Mouse (Mus musculus) small intestine, adult 2 months (tissue): ENCODE data around the gene Morn2. TPM values are rescaled to one million over a fixed set of nuclear protein-coding genes. Genes with fewer than 3 reads are reported as not detected.
A peak's percentile ranks its signal among the peaks of the same experiment; 100 is the strongest.
"Not testable (repeated sequence)": the region's sequence is repeated elsewhere in the genome, so short reads cannot be mapped to it uniquely, and the experiment has no call there.

Experiments
- H3K27ac ChIP-seq: fragments of 200-500 bp; 2 replicates; pipeline ENCODE4 v1.5.1; 2012; ENCODE audit warnings: low read depth, low read length, control low read depth, inconsistent platforms; ENCODE audit not compliant: insufficient read depth
- H3K27me3 ChIP-seq: fragments of 200-500 bp; 2 replicates; pipeline ENCODE4 v1.6.1; 2012; ENCODE audit warnings: mild to moderate bottlenecking, moderate library complexity, low read length, inconsistent platforms; ENCODE audit not compliant: control insufficient read depth, insufficient read depth
- H3K36me3 ChIP-seq: fragments of 200-500 bp; 2 replicates; pipeline ENCODE4 v1.6.1; 2012; ENCODE audit warnings: mild to moderate bottlenecking, low read length, control low read depth, inconsistent platforms; ENCODE audit not compliant: control insufficient read depth, insufficient read depth
- H3K4me1 ChIP-seq: fragments of 200-500 bp; 2 replicates; pipeline ENCODE4 v1.6.1; 2012; ENCODE audit warnings: low read length, inconsistent platforms, mixed read lengths; ENCODE audit not compliant: control insufficient read depth, insufficient read depth, insufficient read length
- H3K4me3 ChIP-seq: fragments of 200-500 bp; 2 replicates; pipeline ENCODE4 v1.5.1; 2012; ENCODE audit warnings: low read depth, mild to moderate bottlenecking, control low read depth, inconsistent platforms, low read length, moderate library complexity
- CTCF ChIP-seq: fragments of 200-500 bp; IDR thresholded peaks from 2 replicates; pipeline ENCODE4 v1.5.1; 2012; ENCODE audit warnings: low read depth, mild to moderate bottlenecking, control low read depth, inconsistent platforms, low read length, moderate library complexity, mixed read lengths; ENCODE audit not compliant: insufficient replicate concordance, insufficient read length; ENCODE audit errors: extremely low read depth
- POLR2A ChIP-seq: fragments of 200-500 bp; IDR thresholded peaks from 2 replicates; pipeline ENCODE4 v1.6.1; 2012; ENCODE audit warnings: low read depth, mild to moderate bottlenecking, control low read depth, inconsistent platforms, low read length, moderate library complexity
- WGBS: fragments of 180-500 bp; shearing (Covaris S2); methylation state at CpG from one replicate; pipeline ENCODE4 v1.1.7; 2018; 5-methylcytosine and 5-hydroxymethylcytosine counted together
- polyA plus RNA-seq: library from polyadenylated mRNA; depleted of rRNA; stranded (reverse); fragments of >200 nt; gene quantifications from 2 replicates; pipeline ENCODE4 v1.2.3, GENCODE M21; 2012

The Morn2 gene
- polyA plus RNA-seq, 1 experiment, result 0.72 TPM

- H3K27me3 ChIP-seq, result no peaks in the 10 kb centered on the region
- TF ChIP-seq POLR2A, result no peak
- no peak overlapping the region for H3K27ac ChIP-seq
- no peak overlapping the region for H3K4me3 ChIP-seq
- no peaks in the 10 kb centered on the region for H3K4me1 ChIP-seq
- peaks cover 67% of the 10 kb centered on the region for H3K36me3 ChIP-seq
- WGBS, result 95% methylated on average over 3 of the region's 3 CpGs
These were observed 21.9 kb upstream of the Morn2 start for GRCm38 (mm10) chr17:80268151-80268550.

- peaks cover 70% of the 10 kb centered on the region for H3K36me3 ChIP-seq
- not testable (repeated sequence) for H3K4me3 ChIP-seq, H3K27ac ChIP-seq, H3K4me1 ChIP-seq, H3K27me3 ChIP-seq
- WGBS, result 94% methylated on average over 7 of the region's 7 CpGs
These were observed 19.4 kb upstream of the Morn2 start for GRCm38 (mm10) chr17:80270622-80271021.

GRCm38 (mm10) chr17:80278255-80278654 lies 11.7 kb upstream of the Morn2 start:
- Histone ChIP-seq H3K27ac (no peak overlapping the region), H3K4me1 (no peaks in the 10 kb centered on the region), H3K36me3 (peaks cover 48% of the 10 kb centered on the region), H3K27me3 (no peaks in the 10 kb centered on the region), H3K4me3 (no peak overlapping the region)
- WGBS, result 71% methylated on average over 4 of the region's 4 CpGs
- TF ChIP-seq POLR2A (no peak), CTCF (no peak)

GRCm38 (mm10) chr17:80279340-80280070 lies 10.5 kb upstream of the Morn2 start:
- Histone ChIP-seq H3K27ac (no peak overlapping the region), H3K4me1 (no peaks in the 10 kb centered on the region), H3K27me3 (no peaks in the 10 kb centered on the region), H3K36me3 (peaks cover 40% of the 10 kb centered on the region), H3K4me3 (no peak overlapping the region)
- TF ChIP-seq CTCF (no peak), POLR2A (no peak)
- WGBS, result 88% methylated on average over 8 of the region's 8 CpGs

- H3K4me1 ChIP-seq, result peaks cover 3% of the 10 kb centered on the region; the same call in 1 of the 2 replicates
- 76% methylated on average over 4 of the region's 4 CpGs for WGBS
- no peak overlapping the region for H3K4me3 ChIP-seq
- TF ChIP-seq CTCF (no peak), POLR2A (no peak)
- peaks cover 10% of the 10 kb centered on the region for H3K36me3 ChIP-seq
- no peaks in the 10 kb centered on the region for H3K27me3 ChIP-seq
- H3K27ac ChIP-seq, result no peak overlapping the region
These were observed 5.6 kb upstream of the Morn2 start for GRCm38 (mm10) chr17:80284446-80284845.

- Histone ChIP-seq H3K4me1 (peaks cover 3% of the 10 kb centered on the region; the same call in 1 of the 2 replicates), H3K27me3 (no peaks in the 10 kb centered on the region), H3K36me3 (0 out of 2 replicates have a peak, but pooled peaks cover 2% of the 10 kb centered on the region), H3K27ac (no peak overlapping the region), H3K4me3 (no peak overlapping the region)
- WGBS, result 57% methylated on average over 6 of the region's 6 CpGs
- TF ChIP-seq CTCF, result no peak
These were observed 2.0 kb upstream of the Morn2 start for GRCm38 (mm10) chr17:80288012-80288411.

GRCm38 (mm10) chr17:80289280-80290073 lies 526 bp upstream of the Morn2 start:
- Histone ChIP-seq H3K27me3 (no peaks in the 10 kb centered on the region), H3K36me3 (0 out of 2 replicates have a peak, but pooled peaks cover 2% of the 10 kb centered on the region), H3K27ac (peak overlapping the region; percentile 59; the same call in 1 of the 2 replicates), H3K4me1 (peaks cover 3% of the 10 kb centered on the region; the same call in 1 of the 2 replicates), H3K4me3 (peak overlapping the region; percentile 97)
- WGBS, result under 1% methylated on average over 30 of the region's 30 CpGs
- TF ChIP-seq CTCF (no peak), POLR2A (no peak)
